Mouse (Mus musculus) 3134 (cell line): ENCODE results near the gene Tas2r126.
"Not testable (repeated sequence)": the region's sequence is repeated elsewhere in the genome, so short reads cannot be mapped to it uniquely, and the experiment has no call there.

ENCODE experiments used
- DNase-seq: peaks from one replicate; pipeline ENCODE4 v3.0.0-alpha.2; 2011; ENCODE audit warnings: low spot score; ENCODE audit not compliant: insufficient read length; ENCODE audit errors: extremely low read depth

Gene Tas2r126

GRCm38 (mm10) chr6:42434446-42434845, at the start of gene Tas2r126:
Gene Tas2r126, plus strand, starts transcription at chr6:42434535.
- DNase-seq = no peak

GRCm38 (mm10) chr6:42385635-42386034, 48.7 kb upstream of the Tas2r126 start:
- no peak for DNase-seq

GRCm38 (mm10) chr6:42391796-42392330, 42.5 kb upstream of the Tas2r126 start:
- DNase-seq = no peak

- peak; percentile 59 for DNase-seq
Measured at GRCm38 (mm10) chr6:42395960-42396809, 38.1 kb upstream of the Tas2r126 start.

GRCm38 (mm10) chr6:42397041-42397657, 37.2 kb upstream of the Tas2r126 start:
- no peak for DNase-seq

GRCm38 (mm10) chr6:42398285-42398684, 36.0 kb upstream of the Tas2r126 start:
- no peak for DNase-seq

GRCm38 (mm10) chr6:42398998-42399397, 35.3 kb upstream of the Tas2r126 start:
- DNase-seq = no peak

GRCm38 (mm10) chr6:42399938-42400337, 34.4 kb upstream of the Tas2r126 start, which contains the start of gene Tas2r143:
Gene Tas2r143, plus strand, starts transcription at chr6:42400238.
- DNase-seq = no peak

- DNase-seq = no peak
Measured at GRCm38 (mm10) chr6:42405134-42405533, 29.2 kb upstream of the Tas2r126 start, which contains the start of gene Tas2r135. Gene Tas2r135, plus strand, starts transcription at chr6:42405434.

GRCm38 (mm10) chr6:42419443-42419842, 14.9 kb upstream of the Tas2r126 start:
- DNase-seq = peak; percentile 27

- no peak for DNase-seq
Measured at GRCm38 (mm10) chr6:42421439-42421838, 12.9 kb upstream of the Tas2r126 start.

- no peak for DNase-seq
Measured at GRCm38 (mm10) chr6:42424472-42424871, 9.9 kb upstream of the Tas2r126 start.

GRCm38 (mm10) chr6:42426337-42426736, 8.0 kb upstream of the Tas2r126 start:
- no peak for DNase-seq

- no peak for DNase-seq
Measured at GRCm38 (mm10) chr6:42433554-42433953, 781 bp upstream of the Tas2r126 start.

GRCm38 (mm10) chr6:42435490-42435889, 1.2 kb downstream of the Tas2r126 start:
- no peak for DNase-seq

GRCm38 (mm10) chr6:42441395-42441794, 7.1 kb downstream of the Tas2r126 start:
- no peak for DNase-seq

- DNase-seq = no peak
Measured at GRCm38 (mm10) chr6:42444491-42444890, 10.2 kb downstream of the Tas2r126 start.

GRCm38 (mm10) chr6:42447381-42447780, 13.0 kb downstream of the Tas2r126 start:
- no peak for DNase-seq

- DNase-seq = no peak
Measured at GRCm38 (mm10) chr6:42465096-42465495, 30.8 kb downstream of the Tas2r126 start, which contains the start of gene Olfr458. Gene Olfr458, minus strand, starts transcription at chr6:42465196.

- DNase-seq = no peak
Measured at GRCm38 (mm10) chr6:42470542-42470941, 36.2 kb downstream of the Tas2r126 start.

- not testable (repeated sequence) for DNase-seq
Measured at GRCm38 (mm10) chr6:42471298-42471697, 37.0 kb downstream of the Tas2r126 start.
